Mouse (Mus musculus): ENCODE data around the gene Odf3b.

Odf3b gene

DNA sequence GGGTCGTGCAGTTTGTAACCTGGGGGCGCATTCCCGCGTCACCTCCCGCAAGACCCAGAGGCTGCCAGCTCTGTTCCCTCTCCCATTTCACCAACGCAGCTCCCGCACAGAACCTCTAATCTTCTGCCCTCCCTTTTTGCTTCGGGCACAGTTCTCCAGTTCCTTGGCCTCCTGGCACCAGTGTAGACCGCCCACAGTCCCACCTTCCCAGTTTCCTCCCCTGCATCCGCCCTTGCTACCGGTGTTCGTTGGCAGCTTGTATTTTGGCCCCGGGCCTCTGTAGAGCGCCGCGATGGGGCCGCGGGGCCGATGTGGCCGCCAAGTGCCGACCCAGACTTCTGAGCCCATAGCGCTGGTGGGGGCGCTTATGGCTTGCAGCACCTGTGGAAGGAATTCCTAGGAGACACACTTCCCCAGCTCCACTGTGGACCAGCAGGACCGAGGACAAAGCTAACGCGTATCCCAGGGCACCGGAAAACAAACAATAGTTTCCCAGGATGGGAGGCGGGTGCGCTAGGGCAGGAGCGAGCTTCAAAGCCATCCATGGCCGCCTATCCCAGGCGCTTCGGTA is at the start of gene Odf3b:
TSS of gene Odf3b (minus strand) at position 452 of the 571 bp plus-strand sequence.
- peak; percentile 84 to 88 for DNase-seq

DNA sequence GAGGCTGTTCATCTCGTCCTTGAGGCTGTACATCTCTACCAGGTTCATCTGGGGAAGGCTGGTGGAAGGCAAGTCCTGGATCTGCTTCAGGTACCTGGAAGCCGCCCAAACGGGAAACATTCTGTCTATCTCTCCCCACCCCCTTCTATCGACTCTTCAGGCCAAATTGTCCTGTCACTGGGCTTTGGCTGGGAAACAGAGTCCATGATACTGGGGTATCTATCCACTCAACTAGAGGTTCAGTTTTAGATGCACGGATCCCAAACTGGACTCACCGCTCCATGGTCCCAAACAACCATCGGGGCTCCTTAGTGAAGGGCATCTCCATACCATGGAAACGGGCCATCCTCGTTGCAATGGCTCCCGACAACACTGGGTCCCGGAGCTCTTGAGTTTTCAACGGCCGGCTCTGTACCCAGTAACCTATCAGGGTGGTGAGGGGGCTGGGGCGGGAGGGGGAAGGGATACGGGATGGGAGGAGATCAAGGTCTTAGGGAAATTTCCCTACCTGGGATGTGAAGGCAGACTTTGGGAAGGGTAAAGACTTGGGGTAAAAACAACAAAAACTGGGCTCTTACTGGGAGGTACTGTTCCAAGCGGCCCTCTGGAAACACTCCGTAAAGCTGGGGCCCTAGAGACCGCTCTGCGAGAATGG is 49.2 kb upstream of the Odf3b start:
- no peak for DNase-seq

DNA sequence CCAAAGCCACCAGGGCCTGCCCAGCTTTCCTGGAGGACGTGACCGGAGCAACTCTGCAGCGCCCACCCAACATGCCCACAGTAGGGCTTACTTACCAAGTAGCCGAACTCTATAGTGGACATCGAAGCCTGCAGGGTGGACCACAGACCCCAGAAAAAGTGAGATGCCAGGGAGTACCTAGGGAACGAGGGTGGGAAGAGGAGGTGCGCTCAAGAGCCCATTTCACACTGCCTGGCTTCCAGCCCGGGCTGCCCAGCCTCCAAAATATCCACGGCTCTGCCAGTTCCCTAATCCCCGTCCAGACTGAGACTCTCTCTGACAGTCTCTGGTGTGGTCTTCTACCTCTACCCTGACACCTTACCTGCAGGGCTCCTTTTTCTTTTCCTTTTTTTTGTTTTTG is 47.6 kb upstream of the Odf3b start:
- no peak for DNase-seq

DNA sequence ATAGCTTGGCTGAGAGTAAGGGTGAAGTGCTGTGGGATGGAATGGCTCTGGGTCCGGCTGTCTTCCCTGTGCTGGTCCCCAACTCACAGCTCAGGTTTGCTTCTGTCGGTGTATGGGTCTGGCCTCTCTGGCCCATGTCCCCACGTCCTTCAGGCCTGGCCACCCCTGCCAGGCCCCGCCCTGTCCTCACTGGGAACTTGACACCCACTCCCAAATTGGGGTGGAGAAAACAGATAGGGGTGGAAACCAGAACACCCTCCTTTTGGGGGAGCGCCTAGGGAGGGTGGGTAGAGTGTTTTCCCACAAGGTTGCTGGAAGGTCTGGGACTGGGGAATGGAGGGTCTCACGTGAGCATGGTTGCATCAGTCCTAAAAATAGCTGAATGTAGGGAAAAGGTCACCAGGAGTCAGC is 46.6 kb upstream of the Odf3b start, which contains the start of gene Cpt1b:
TSS of gene Cpt1b (minus strand) at position 153 of the 411 bp plus-strand sequence.
- DNase-seq: no peak

DNA sequence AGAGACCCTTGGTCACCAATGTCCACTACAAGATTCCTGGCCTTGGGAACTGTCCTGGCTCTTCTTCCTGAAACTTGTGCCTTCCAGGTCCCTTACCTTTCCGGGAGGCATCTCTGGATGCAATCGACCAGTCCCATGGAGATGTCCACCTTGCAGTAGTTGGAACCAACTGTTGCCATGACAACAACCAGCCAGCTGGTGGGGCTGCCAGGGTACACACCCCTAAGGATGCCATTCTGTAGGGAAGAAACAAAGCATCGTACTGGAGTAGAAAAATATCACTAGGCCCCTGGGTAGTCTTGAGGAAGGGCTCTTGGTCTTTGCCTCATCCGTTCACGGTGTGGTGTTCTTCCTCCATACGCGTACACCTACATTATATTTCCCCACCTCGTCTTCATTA is 45.5 kb upstream of the Odf3b start:
- no peak for DNase-seq

DNA sequence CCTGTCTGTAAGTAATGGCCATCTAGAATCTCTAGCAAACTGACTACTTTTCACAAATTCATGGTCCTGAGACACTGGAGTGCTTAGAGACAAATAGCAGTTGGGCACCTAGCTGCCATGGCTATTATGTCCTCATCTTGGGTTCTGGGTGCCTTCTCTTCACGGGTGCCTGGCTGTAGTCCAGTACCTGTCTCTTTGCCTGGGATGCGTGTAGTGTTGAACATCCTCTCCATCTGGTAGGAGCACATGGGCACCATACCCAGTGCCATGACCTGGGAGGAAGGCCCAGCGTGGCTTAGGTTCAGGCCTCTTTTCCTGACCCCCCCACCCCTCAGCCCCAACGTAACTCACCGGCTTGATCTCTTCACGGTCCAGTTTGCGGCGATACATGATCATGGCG is 42.9 kb upstream of the Odf3b start:
- DNase-seq: no peak

DNA sequence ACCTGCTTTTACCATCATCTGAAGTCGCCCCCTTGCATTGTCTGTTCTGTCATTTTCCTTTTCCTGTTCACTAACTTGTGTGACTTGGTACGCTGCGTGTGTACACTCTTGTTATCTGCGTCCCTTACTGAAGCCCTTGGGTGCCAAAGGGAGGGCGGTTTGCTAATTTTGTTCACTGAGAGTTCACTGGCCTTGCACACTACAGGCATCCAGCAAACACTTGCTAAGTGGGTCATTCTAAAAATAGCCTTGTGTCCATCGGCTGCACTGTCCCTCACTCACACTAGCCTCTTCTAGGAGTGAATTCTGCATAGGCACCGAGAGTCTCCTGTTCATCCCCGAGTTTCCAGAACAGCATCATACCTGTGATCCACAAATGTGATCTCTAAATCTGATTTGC is 36.2 kb upstream of the Odf3b start:
- DNase-seq: peak in 1 of 2 experiments; percentile 41

DNA sequence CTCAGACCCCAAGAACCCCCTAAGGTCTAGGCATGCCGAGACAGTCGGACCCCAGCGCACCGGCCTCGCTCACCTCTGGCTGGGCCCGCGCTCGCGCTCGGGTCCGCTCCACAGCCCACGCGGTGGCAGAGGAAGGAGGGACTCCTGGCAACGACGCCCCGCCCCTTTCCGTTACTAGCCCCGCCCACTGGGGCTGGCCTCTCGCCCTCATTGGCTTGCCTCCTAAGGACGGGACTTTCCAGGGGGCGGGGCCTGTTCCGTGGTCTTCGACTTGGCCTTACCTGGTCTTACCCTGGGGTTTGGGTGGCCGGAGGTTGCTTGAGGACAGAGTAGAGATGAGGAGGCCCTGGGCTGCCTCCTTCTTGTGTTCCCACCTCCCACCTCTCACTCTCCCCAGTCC is 31.0 kb upstream of the Odf3b start, which contains the start of gene Syce3:
TSS of gene Syce3 (minus strand) at position 386 of the 400 bp plus-strand sequence.
- DNase-seq: no peak

DNA sequence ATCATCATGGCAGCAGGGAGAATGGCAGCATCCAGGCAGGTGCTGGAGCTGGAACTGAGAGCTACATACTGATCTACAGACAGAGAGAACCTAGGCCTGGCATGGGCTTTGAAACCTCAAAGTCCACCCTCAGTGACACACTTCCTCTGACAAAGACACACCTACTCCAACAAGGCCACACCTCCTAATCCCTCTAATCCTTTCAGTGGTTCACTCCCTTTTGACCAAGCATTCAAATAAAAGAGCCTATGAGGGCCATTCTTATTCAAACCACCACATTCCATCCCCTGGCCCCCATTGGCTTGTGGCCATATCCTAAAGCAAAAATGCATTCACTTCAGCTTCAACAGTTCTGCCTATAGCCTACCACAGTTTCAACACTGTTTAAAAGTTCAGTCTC is 27.6 kb upstream of the Odf3b start:
- DNase-seq: no peak

DNA sequence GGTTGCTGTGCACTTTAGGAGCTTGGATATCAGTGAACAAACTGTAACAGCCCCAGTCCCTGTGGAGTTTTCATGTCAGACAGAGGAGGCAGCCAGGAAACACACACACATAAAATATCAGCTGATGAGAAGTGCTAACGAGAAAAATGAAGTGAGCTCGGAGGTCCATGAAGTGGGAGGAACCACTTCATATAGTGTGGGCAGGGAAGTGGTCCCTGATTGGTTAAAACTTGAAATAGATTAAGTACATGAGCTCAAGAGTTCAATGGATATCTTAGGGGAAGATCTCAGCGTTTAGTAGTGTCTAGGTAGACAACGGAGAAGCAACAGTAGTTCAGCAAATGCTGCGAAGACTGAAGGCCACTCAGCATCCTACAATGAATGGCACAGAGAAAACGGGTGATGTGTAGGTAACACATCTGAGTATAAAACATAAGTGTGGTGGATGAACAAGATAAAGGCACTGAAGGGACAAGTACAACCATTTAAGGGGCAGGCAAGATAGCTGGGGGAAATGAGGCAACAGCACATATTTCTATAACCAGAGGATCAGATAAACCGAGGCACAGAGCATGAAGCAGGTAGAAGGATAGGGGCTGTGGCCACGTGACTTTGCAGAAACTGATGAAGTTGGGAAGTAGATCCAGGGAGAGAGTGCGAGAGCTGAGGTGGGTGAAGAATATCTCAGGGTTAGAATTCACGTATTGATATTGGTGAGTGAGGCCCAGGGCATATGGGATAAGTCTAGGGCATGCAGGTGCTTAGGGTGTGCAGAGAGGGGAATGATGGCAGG is 25.9 kb upstream of the Odf3b start:
- no peak for DNase-seq

DNA sequence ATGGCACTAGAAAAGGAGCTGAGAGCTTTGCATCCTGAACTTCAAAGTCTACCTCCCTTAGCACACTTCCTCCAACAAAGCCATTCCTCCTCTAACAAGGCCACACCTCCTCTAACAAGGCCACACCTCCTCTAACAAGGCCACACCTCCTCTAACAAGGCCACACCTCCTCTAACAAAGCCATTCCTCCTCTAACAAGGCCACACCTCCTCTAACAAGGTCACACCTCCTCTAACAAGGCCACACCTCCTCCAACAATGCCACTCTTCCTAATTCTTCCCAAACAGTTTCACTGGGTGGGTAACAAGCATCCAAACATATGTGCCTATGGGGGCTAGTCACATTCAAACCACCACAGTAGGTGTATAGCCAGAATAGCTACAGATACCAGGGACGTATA is 23.4 kb upstream of the Odf3b start:
- DNase-seq: no peak

DNA sequence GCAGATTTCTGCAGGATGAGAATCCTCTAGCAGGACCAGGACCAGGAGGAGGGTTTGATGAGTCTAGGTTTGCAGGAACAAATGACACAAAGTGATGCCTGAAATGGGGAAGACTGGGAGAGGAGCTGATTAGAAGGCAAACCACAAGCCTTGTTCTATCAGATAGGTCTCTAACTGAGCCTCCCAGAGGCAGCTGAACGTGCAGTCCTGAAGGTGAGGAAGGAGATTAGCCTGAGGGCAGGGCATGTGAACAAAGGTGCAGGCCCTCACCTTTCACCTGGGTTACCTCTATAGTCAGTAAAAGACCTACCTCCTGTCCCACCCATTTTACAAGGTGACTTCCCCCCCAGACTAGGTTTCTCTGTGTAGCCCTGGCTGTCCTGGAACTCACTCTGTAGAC is 20.6 kb upstream of the Odf3b start:
- no peak for DNase-seq

DNA sequence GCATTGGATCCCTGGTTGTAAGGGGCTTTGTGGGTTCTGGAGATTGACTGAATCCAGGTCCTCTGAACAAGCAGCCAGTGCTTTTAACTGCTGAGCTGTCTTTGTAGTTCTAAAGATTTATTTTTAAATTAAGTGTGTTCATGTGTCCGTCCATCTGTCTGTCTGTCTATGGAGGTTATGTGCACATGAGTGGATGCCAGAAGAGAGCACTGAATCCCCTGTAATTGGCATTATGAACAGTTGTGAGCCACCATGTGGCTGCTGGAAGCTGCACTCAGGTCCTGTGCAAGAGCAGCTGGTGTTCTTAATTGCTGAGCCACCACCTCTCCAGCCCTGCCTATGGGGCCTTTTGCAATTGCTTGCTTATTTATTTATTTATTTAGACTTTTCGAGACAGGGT is 19.1 kb upstream of the Odf3b start:
- DNase-seq: no peak

DNA sequence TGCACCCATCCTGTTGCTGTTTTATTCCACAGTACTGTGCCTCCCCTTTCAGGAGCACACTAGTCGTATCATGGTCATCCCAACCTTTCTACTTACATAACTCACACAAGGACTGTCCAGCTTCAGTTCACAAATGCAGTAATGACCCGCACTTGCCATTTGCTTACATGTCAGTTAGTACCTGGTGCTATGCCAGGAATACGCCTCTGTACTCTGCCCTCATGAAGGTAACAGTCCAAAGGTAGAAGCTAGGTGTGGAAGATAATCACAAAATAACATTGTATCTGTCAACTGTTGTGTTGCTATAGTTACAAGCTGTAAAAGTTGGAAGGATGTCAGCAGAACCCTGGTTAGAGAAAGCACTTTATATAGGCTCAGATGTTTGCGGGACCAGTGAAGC is 17.8 kb upstream of the Odf3b start:
- no peak for DNase-seq

DNA sequence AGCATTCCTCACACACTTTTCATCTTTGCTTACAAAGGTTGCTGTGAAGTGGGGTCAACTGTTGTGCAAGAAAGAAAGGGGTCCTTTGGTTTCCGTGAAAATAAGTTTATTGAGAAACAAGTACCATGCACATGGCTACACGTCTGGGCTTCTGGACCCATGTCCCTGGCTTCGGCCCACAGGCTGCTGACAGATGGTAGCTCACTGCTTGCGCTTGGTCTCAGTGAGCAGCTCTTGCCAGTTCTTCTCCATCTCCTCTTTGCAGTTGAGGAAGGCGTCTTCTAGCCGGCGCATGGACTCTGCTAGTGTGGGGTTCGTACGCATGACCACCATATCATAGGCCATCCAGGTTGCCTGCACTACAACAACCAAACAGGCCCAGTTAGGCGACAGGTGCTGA is 11.0 kb upstream of the Odf3b start:
- DNase-seq: peak; percentile 50 to 60

DNA sequence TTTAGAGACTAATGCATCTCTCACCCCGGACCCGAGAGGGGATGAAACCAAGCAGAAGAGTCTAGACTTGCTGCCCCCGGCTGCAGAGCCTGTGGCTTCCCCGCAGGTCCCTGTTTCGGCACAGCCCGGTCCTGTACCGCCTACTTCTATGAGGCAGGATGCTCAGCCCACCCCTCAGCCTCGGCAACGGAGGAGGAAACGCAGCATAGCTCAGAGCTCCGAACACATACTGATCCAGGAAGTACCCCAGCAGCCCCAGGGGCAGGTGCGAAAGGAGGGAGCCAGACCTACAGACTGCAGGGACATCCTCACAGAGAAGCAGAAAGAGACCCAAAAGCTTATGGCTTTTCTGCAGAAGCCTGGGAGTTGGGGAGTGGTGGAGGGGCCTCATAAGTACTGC is 8.0 kb upstream of the Odf3b start:
- DNase-seq: no peak

DNA sequence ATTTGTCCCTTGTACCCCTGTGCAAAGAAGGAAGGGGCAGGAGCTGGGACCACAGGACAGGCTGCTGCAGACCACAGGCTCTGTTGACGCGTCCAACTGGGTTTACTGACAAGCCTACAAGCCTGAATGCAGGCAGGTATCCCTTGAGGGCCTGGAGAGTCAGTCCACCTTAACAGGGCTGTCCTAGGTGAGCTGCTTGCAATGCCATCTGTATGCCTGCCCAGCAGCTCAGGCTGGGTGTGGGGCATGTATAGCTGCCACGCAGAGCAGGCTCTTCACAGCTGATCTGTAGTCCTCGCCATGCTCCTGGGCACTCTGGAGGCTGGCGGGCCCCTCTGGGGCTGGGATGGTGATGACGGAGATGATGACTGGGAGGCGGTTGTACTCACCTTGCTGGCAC is 5.5 kb upstream of the Odf3b start, which contains the start of gene Klhdc7b:
TSS of gene Klhdc7b (plus strand) at position 301 of the 400 bp plus-strand sequence.
- DNase-seq: no peak

DNA sequence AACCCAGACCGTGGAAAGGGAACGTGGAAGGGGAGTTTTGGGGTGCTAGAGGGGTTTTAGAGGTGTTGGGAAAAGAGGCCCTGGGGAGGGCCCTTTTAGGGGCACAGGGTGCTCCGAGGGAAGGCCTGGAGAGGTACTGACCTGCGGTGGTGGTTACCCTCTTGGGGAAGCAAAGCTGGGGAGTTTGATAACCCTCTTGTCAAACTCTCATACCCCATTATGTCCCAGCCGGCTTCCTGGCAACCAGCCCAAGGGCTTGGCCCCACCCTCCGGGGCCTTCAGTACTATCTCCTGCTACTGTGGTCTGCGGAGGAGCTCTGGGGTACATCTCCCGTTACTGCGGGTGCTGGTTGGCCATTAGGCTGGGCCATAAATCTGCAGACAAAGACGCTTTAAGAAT is 347 bp upstream of the Odf3b start:
- peak; percentile 60 to 69 for DNase-seq

DNA sequence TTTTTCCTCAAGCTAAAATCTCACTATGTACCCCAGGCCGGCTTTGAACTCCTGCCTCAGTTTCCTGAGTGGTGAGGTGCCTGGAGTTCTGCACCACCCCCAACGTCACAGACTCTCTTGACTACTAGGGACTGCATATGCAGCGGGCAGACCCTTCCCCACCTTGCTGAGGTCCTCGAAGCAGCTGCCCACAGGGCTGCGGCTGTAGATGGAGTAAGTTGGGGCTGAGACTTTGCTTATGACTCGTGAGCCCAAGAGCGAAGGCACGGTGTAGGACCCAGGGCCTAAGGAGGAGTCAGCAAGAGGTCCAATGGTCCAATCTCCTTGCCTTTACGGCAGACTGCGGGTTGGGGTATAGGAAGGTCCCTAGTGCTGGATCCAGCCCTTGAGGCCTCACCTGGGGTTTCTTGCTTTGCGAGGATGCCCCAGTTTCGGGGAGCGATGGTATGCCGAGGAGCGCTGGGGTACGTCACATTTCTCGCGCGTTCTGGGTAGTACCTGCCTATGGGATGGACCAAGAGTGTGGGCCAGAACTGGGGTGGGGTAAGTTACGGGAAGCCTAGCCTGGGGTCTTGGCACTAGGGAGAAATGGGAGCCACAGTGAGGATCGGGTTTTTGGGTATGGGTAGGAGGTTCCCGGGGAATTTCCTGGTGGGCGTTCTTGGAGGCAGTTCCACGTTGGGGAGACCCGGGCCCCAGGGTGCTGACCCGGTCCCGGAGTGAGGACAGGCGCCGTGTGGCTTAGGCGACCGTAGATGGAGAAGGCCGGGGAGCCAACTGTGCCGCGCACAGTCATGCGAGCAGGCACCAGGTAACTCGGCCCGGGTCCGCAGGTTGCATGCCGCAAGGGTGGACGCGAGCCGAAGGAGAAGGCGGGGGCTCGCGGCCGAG is 899 bp downstream of the Odf3b start:
- DNase-seq: peak in 1 of 2 experiments; percentile 50

DNA sequence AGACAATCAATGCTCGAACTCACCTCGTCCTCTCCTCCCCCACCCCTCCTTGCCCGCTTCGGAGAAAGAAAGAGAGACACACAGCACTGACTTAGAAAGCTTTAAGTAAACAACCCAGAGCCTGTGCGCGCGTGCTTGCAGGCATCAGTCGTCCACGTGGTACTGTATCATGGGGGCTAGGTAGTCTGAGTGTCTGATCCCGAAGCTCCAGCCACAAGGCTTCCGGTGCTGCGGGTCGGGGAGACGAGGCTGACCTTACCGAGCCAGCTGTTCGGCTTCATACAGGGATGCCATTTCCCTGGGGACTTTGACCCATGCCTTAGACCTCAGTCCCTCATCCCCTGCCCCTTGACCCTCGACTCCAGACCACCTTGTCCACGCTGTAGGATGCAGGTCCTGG is 1.7 kb downstream of the Odf3b start:
- DNase-seq: peak in 1 of 2 experiments; percentile 11

DNA sequence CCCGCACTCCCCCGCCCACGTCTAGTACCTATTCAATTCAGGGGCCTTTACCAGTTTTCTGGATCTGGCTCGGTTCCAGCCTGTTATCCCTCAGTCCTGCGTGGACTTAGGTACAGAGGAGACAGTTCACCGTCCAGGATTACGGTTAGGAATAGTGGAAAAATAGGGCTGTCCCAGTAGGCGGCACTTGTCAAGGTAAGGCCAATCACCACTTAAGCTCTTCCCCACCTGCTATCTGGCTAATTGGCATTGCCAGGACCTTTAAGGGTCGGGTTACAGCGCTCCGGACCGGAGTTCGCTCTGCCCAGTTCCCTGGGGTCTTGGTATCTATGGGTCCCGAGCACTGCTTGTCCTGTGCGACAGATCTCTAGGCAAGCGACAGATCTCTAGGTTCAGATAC is 2.1 kb downstream of the Odf3b start, which contains the start of gene Tymp:
TSS of gene Tymp (minus strand) at position 83 of the 400 bp plus-strand sequence.
- peak in 1 of 2 experiments; percentile 8 for DNase-seq

DNA sequence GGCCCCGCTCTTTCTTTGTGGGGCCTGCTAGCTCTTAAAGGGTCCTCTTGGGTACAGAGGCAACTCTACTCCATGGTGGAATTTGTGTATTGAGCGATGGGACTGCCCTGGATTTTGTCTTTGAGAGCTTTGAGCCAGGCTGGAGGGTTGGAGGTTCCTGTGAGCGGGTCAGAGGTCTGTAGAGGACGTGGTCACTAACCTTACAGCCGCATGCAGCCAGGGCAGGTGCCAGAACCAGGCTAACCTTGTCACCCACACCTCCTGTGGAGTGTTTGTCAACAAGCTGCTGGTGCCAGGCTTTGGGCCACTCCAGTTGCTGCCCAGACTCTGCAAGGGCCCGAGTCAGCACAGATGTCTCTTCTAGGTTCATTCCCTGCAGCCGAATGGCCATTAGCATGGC is 3.0 kb downstream of the Odf3b start:
- peak in 1 of 2 experiments; percentile 14 for DNase-seq

All from cerebellum, postnatal 36 days (tissue).